Mouse (Mus musculus): Measurements from ENCODE around the gene Zbtb40. TPM values are rescaled to one million over a fixed set of nuclear protein-coding genes. Genes with fewer than 3 reads are reported as not detected.

Gene Zbtb40
- polyA plus RNA-seq, 2 experiments, result 1.4 to 1.8 TPM

GRCm38 (mm10) chr4:137038501-137038900, 10.1 kb downstream of the Zbtb40 start:
- H3K4me1 ChIP-seq (replicated peaks; ENCODE audit: control insufficient read depth in 2 of 2, insufficient read depth in 2 of 2, low read length in 1 of 2), result no peaks in the 10 kb centered on the region
- no peak overlapping the region for H3K9ac ChIP-seq (replicated peaks)
- WGBS (ENCODE audit: insufficient replicate concordance), result 74% methylated on average over 3 of the region's 3 CpGs
- no peak overlapping the region for H3K4me2 ChIP-seq (ENCODE audit: low read depth)
- H3K36me3 ChIP-seq (replicated peaks; ENCODE audit: control insufficient read depth, insufficient read depth, low read depth), result no peaks in the 10 kb centered on the region
- TF ChIP-seq CTCF (IDR thresholded peaks at IDR 0.05; ENCODE audit: low read depth), result no peak
- no peak for TF ChIP-seq EP300 (IDR thresholded peaks at IDR 0.05; ENCODE audit: low read depth)
- ATAC-seq (ENCODE audit: insufficient read depth) (no peak), DNase-seq (ENCODE audit: low read depth in 3 of 3, low spot score in 3 of 3) (no peak)
- no peaks in the 10 kb centered on the region for H3K9me3 ChIP-seq (ENCODE audit: control insufficient read depth, low read length)
- H3K4me3 ChIP-seq (ENCODE audit: insufficient read depth in 1 of 2, low read depth in 2 of 2, low read length in 2 of 2), result no peak overlapping the region
- H3K27me3 ChIP-seq (ENCODE audit: control insufficient read depth, insufficient read depth, low read length), result no peaks in the 10 kb centered on the region
- no peak overlapping the region for H3K27ac ChIP-seq

GRCm38 (mm10) chr4:137038096-137038495, 10.5 kb downstream of the Zbtb40 start:
- Histone ChIP-seq H3K4me3 (ENCODE audit: insufficient read depth in 1 of 2, low read depth in 2 of 2, low read length in 2 of 2) (no peak overlapping the region), H3K9ac (replicated peaks) (no peak overlapping the region), H3K9me3 (ENCODE audit: control insufficient read depth, low read length) (no peaks in the 10 kb centered on the region), H3K4me1 (replicated peaks; ENCODE audit: control insufficient read depth in 2 of 2, insufficient read depth in 2 of 2, low read length in 1 of 2) (no peaks in the 10 kb centered on the region), H3K27ac (no peak overlapping the region), H3K4me2 (ENCODE audit: low read depth) (no peak overlapping the region), H3K36me3 (replicated peaks; ENCODE audit: control insufficient read depth, insufficient read depth, low read depth) (no peaks in the 10 kb centered on the region), H3K27me3 (ENCODE audit: control insufficient read depth, insufficient read depth, low read length) (no peaks in the 10 kb centered on the region)
- no peak for ATAC-seq (ENCODE audit: insufficient read depth)
- 71% methylated on average over 8 of the region's 8 CpGs for WGBS (ENCODE audit: insufficient replicate concordance)
- no peak for DNase-seq (ENCODE audit: low read depth in 3 of 3, low spot score in 3 of 3)
- TF ChIP-seq CTCF (IDR thresholded peaks at IDR 0.05; ENCODE audit: low read depth), result no peak
- no peak for TF ChIP-seq EP300 (IDR thresholded peaks at IDR 0.05; ENCODE audit: low read depth)

GRCm38 (mm10) chr4:137033115-137033887, 15.3 kb downstream of the Zbtb40 start:
- Histone ChIP-seq H3K27me3 (ENCODE audit: control insufficient read depth, insufficient read depth, low read length) (no peaks in the 10 kb centered on the region), H3K9me3 (ENCODE audit: control insufficient read depth, low read length) (no peaks in the 10 kb centered on the region), H3K4me3 (ENCODE audit: insufficient read depth in 1 of 2, low read depth in 2 of 2, low read length in 2 of 2) (no peak overlapping the region), H3K9ac (replicated peaks) (no peak overlapping the region), H3K4me1 (replicated peaks; ENCODE audit: control insufficient read depth in 2 of 2, insufficient read depth in 2 of 2, low read length in 1 of 2) (no peaks in the 10 kb centered on the region), H3K4me2 (ENCODE audit: low read depth) (no peak overlapping the region), H3K36me3 (replicated peaks; ENCODE audit: control insufficient read depth, insufficient read depth, low read depth) (no peaks in the 10 kb centered on the region), H3K27ac (no peak overlapping the region)
- TF ChIP-seq CTCF (IDR thresholded peaks at IDR 0.05; ENCODE audit: low read depth), result no peak
- TF ChIP-seq EP300 (IDR thresholded peaks at IDR 0.05; ENCODE audit: low read depth), result no peak
- 60% methylated on average over 7 of the region's 7 CpGs for WGBS (ENCODE audit: insufficient replicate concordance)
- ATAC-seq (ENCODE audit: insufficient read depth) (no peak), DNase-seq (ENCODE audit: low read depth in 3 of 3, low spot score in 3 of 3) (no peak)

DNA sequence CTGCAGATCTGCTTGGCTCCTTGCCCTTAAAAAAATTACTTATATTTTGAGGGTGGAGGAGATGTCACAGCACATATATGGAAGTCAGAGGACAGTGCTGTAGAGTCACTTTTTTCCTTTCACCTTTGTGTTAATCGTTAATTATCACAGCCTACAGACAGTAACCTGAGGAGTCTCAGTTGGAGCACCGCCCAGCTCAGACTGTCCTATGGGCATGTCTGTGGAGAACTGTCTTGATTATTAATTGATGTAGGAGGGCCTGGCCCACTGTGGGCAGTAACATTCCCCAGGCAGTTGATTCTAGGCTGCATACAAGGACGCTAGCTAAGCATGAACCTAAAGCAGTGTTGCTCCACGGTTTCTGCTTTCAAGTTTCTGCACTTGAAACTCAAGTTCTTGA, 16.1 kb downstream of the Zbtb40 start:
- H3K4me3 ChIP-seq (ENCODE audit: insufficient read depth in 1 of 2, low read depth in 2 of 2, low read length in 2 of 2), result no peak overlapping the region
- ATAC-seq (ENCODE audit: insufficient read depth) (no peak), DNase-seq (ENCODE audit: low read depth in 3 of 3, low spot score in 3 of 3) (no peak)
- H3K9me3 ChIP-seq (ENCODE audit: control insufficient read depth, low read length), result no peaks in the 10 kb centered on the region
- H3K9ac ChIP-seq (replicated peaks), result no peak overlapping the region
- WGBS (ENCODE audit: insufficient replicate concordance), result 66% methylated on average over 4 of the region's 4 CpGs
- H3K4me1 ChIP-seq (replicated peaks; ENCODE audit: control insufficient read depth in 2 of 2, insufficient read depth in 2 of 2, low read length in 1 of 2), result no peaks in the 10 kb centered on the region
- no peak overlapping the region for H3K27ac ChIP-seq
- no peak overlapping the region for H3K4me2 ChIP-seq (ENCODE audit: low read depth)
- H3K27me3 ChIP-seq (ENCODE audit: control insufficient read depth, insufficient read depth, low read length), result no peaks in the 10 kb centered on the region
- H3K36me3 ChIP-seq (replicated peaks; ENCODE audit: control insufficient read depth, insufficient read depth, low read depth), result no peaks in the 10 kb centered on the region
- TF ChIP-seq EP300 (IDR thresholded peaks at IDR 0.05; ENCODE audit: low read depth) (no peak), CTCF (IDR thresholded peaks at IDR 0.05; ENCODE audit: low read depth) (no peak)

DNA sequence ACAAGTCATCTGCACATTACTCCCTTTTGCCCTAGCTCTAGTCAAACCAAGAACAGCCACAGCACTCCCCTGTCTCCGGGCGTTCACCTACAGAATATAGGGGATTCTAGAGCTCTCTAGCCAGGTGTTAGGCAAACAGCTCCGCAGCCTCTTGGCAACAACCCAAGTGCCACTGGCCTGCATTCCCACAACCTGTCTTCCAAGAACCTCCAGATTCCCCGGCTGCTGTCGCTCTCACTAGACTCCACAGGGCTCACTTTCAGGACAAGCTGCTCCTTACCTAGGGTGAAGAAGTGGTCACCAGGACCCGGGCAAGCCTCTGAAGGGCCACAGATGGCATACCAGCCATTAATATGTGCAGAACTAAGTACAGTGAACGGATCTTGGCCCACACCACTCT, 17.3 kb downstream of the Zbtb40 start:
- H3K4me2 ChIP-seq (ENCODE audit: low read depth), result no peak overlapping the region
- TF ChIP-seq CTCF (IDR thresholded peaks at IDR 0.05; ENCODE audit: low read depth) (no peak), EP300 (IDR thresholded peaks at IDR 0.05; ENCODE audit: low read depth) (no peak)
- ATAC-seq (ENCODE audit: insufficient read depth) (no peak), DNase-seq (ENCODE audit: low read depth in 3 of 3, low spot score in 3 of 3) (no peak)
- no peaks in the 10 kb centered on the region for H3K36me3 ChIP-seq (replicated peaks; ENCODE audit: control insufficient read depth, insufficient read depth, low read depth)
- H3K27me3 ChIP-seq (ENCODE audit: control insufficient read depth, insufficient read depth, low read length), result no peaks in the 10 kb centered on the region
- WGBS (ENCODE audit: insufficient replicate concordance), result 73% methylated on average over 7 of the region's 7 CpGs
- no peak overlapping the region for H3K4me3 ChIP-seq (ENCODE audit: insufficient read depth in 1 of 2, low read depth in 2 of 2, low read length in 2 of 2)
- H3K9ac ChIP-seq (replicated peaks), result no peak overlapping the region
- H3K9me3 ChIP-seq (ENCODE audit: control insufficient read depth, low read length), result no peaks in the 10 kb centered on the region
- no peak overlapping the region for H3K27ac ChIP-seq
- peaks cover 0 to 9% of the 10 kb centered on the region in 2 experiments; a peak in 3 of 4 replicates for H3K4me1 ChIP-seq (replicated peaks; ENCODE audit: control insufficient read depth in 2 of 2, insufficient read depth in 2 of 2, low read length in 1 of 2)
